Mouse (Mus musculus) C2C12 (cell line): ENCODE results near the gene Gm6993. TPM values are rescaled to one million over a fixed set of nuclear protein-coding genes. Genes with fewer than 3 reads are reported as not detected.
A peak's percentile ranks its signal among the peaks of the same experiment; 100 is the strongest.

Experiments used
- H3K27me3 ChIP-seq: one replicate; pipeline ENCODE4 v1.6.1; 2011; ENCODE audit not compliant: control insufficient read depth, insufficient read depth, insufficient read length
- H3K36me3 ChIP-seq: one replicate; pipeline ENCODE4 v1.6.1; 2011; ENCODE audit not compliant: control insufficient read depth, insufficient read depth
- H3K4me3 ChIP-seq: one replicate; pipeline ENCODE4 v1.5.1; 2011; ENCODE audit warnings: mild to moderate bottlenecking, control low read depth; ENCODE audit not compliant: poor library complexity, insufficient read depth, severe bottlenecking
- H3K79me2 ChIP-seq: one replicate; pipeline ENCODE4 v1.6.1; 2011; ENCODE audit not compliant: control insufficient read depth, insufficient read depth
- H3K79me3 ChIP-seq: one replicate; pipeline ENCODE4 v1.6.1; 2011; ENCODE audit warnings: low read depth, control low read depth
- H3ac ChIP-seq: one replicate; pipeline ENCODE3; 2011; ENCODE audit warnings: low read depth; ENCODE audit not compliant: control insufficient read depth, insufficient read length
- CEBPB ChIP-seq: IDR thresholded peaks from one replicate; pipeline ENCODE4 v1.6.1; 2011; ENCODE audit warnings: low read depth, mild to moderate bottlenecking, control low read depth, moderate library complexity
- CTCF ChIP-seq: IDR thresholded peaks from one replicate; pipeline ENCODE4 v1.5.1; 2011; ENCODE audit not compliant: control insufficient read depth, insufficient read depth, insufficient read length
- FOSL1 ChIP-seq: IDR thresholded peaks from one replicate; pipeline ENCODE4 v1.8.0; 2011; ENCODE audit warnings: mild to moderate bottlenecking, low read length; ENCODE audit not compliant: poor library complexity, insufficient read depth, severe bottlenecking
- MAX ChIP-seq: IDR thresholded peaks from one replicate; pipeline ENCODE4 v1.6.1; 2011; ENCODE audit warnings: mild to moderate bottlenecking, control low read depth
- MYOD1 ChIP-seq: IDR thresholded peaks from one replicate; pipeline ENCODE4 v1.6.1; 2011; ENCODE audit warnings: low read depth; ENCODE audit not compliant: control insufficient read depth, insufficient read length
- MYOG ChIP-seq: IDR thresholded peaks from one replicate; pipeline ENCODE4 v1.6.1; 2011; ENCODE audit not compliant: control insufficient read depth, insufficient read length; ENCODE audit errors: extremely low read depth
- USF1 ChIP-seq: IDR thresholded peaks from one replicate; pipeline ENCODE4 v1.6.1; 2011; ENCODE audit warnings: low read depth, mild to moderate bottlenecking, control low read depth, moderate library complexity
- polyA plus RNA-seq: library from polyadenylated mRNA; unstranded; fragments of >200 nt; fragmentation: generic; extraction: Trizol; gene quantifications from one replicate; pipeline ENCODE4 v1.2.1, GENCODE M21; 2012; ENCODE audit warnings: missing spikeins

Gene Gm6993
- polyA plus RNA-seq, 1 experiment, result not detected

DNA sequence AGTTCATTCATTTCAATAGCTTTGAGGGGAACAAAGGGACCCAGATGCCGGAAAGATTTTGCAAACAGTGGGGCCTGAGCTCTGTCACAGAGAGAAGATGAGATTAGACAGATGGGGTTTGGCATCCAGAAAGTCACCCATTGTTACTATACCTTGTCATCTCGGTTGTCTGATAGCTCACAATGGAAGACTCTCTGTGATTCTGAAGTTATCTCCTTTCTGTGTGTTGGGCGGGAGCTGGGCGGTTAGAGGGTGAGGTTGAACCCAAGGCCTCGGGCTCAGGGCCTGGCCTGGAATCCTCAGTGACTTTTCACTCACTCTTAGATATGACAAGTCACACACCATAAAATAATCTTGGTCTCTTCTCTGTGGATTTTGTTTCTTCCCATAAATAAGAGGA, 30.2 kb downstream of the Gm6993 start:
- H3K79me3 ChIP-seq, result peaks cover 67% of the 10 kb centered on the region
- H3ac ChIP-seq, result peak overlapping the region; percentile 10
- no peaks in the 10 kb centered on the region for H3K27me3 ChIP-seq
- TF ChIP-seq FOSL1, result no peak
- TF ChIP-seq CTCF, result no peak
- TF ChIP-seq MAX, result peak; percentile 0
- no peak overlapping the region for H3K4me3 ChIP-seq
- peaks cover 74% of the 10 kb centered on the region for H3K36me3 ChIP-seq
- H3K79me2 ChIP-seq, result peaks cover 85% of the 10 kb centered on the region

- Histone ChIP-seq H3ac (peak overlapping the region; percentile 34), H3K79me3 (peaks cover 65% of the 10 kb centered on the region), H3K36me3 (peaks cover 81% of the 10 kb centered on the region), H3K4me3 (no peak overlapping the region), H3K27me3 (no peaks in the 10 kb centered on the region), H3K79me2 (peaks cover 85% of the 10 kb centered on the region)
- TF ChIP-seq USF1, result no peak
- TF ChIP-seq MAX, result no peak
- peak; percentile 69 for TF ChIP-seq MYOD1
- no peak for TF ChIP-seq CTCF
- peak; percentile 57 for TF ChIP-seq CEBPB
- peak; percentile 86 for TF ChIP-seq FOSL1
Measured at GRCm38 (mm10) chr12:31271361-31272011, 30.9 kb downstream of the Gm6993 start.

DNA sequence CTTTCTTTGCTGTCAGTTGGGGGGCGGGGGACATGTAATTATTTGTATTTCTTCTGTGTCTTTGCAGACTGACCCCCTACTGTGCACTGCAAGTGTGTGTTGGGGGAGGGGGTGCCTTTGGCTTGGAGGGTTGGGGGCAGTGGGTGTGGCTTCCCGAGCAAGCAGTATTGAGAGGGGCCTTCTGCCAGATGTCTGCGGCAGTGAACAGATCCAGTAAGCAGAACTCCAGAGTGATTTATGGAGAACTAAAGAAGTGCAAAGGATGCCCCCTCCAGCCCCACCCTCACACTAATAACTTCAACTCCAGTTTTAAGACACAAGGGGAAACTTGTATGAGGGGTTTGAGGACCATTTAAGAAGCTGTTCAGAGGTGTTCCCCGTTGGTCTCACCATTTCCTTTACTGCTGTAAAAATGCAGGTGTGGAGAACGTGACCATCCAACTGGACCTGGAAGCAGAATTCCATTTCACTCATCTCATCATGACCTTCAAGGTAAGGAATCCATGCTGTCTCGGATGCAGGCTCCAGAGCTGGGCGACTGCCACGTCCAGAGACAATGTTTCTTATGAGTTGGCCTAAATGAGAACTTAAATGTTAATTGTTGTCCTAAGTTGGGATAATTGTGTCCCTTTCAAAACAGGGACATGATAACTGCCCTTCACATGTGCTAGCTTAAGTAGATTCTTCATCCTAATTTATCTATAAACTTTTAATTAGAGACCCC, 31.6 kb downstream of the Gm6993 start:
- peaks cover 88% of the 10 kb centered on the region for H3K36me3 ChIP-seq

DNA sequence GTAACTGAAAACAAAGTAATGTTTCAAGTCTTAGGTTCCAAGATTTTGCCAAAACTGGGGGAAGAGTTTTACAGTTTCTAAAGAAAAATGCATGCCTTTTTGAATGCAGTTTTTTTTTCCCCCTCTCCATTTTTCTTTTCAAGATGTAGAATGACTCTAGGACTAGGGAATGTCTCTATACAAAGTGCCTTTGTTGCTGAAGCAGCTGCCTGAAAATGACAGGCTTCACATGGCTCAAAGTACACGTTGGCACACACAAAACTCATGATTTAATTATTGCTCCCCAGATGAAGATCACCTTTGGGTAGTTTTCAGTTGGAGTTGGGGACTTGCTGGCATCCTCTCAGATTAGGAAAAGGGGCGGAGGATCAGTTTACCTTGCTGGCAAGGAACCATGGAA, 32.3 kb downstream of the Gm6993 start:
- TF ChIP-seq MAX, result no peak
- no peak for TF ChIP-seq FOSL1
- TF ChIP-seq USF1, result no peak
- TF ChIP-seq MYOD1, result no peak
- no peak for TF ChIP-seq CTCF
- no peak for TF ChIP-seq CEBPB
- TF ChIP-seq MYOG, result no peak
- H3K27me3 ChIP-seq, result no peaks in the 10 kb centered on the region
- H3ac ChIP-seq, result no peak overlapping the region
- H3K4me3 ChIP-seq, result no peak overlapping the region
- H3K36me3 ChIP-seq, result peaks cover 88% of the 10 kb centered on the region
- peaks cover 85% of the 10 kb centered on the region for H3K79me2 ChIP-seq
- peaks cover 62% of the 10 kb centered on the region for H3K79me3 ChIP-seq

More for the DNA sequence above, 31.6 kb downstream of the Gm6993 start:
- Histone ChIP-seq H3K79me2 (peaks cover 85% of the 10 kb centered on the region), H3K27me3 (no peaks in the 10 kb centered on the region), H3K4me3 (no peak overlapping the region), H3K79me3 (peaks cover 65% of the 10 kb centered on the region), H3ac (peak overlapping the region; percentile 34)
- TF ChIP-seq FOSL1 (no peak), CEBPB (no peak), USF1 (no peak), MAX (no peak), MYOD1 (no peak), MYOG (no peak), CTCF (no peak)

DNA sequence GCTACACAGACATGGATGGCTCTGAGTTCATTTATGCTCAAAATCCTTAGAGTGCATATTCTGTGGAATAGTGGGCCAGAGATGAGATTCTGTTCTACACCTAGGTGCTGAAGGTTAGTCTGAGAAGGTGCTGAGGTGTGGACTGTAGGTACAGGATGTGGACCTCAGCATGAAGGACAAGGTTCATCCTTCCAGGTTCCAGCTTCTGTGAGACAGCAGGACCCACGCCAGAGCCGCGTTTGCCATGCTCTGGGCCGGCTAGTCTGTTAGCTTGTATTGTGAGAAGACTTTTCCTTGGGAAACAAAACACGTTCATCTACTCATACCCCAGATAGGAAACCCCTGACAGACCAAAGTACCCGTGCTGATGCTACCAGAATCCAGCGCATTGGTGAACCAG, 33.1 kb downstream of the Gm6993 start:
- TF ChIP-seq CEBPB (no peak), MYOG (no peak)
- Histone ChIP-seq H3K36me3 (peaks cover 88% of the 10 kb centered on the region), H3K4me3 (no peak overlapping the region), H3K79me3 (peaks cover 54% of the 10 kb centered on the region), H3ac (no peak overlapping the region), H3K27me3 (no peaks in the 10 kb centered on the region), H3K79me2 (peaks cover 85% of the 10 kb centered on the region)

GRCm38 (mm10) chr12:31275411-31275810, 34.8 kb downstream of the Gm6993 start:
- H3K79me2 ChIP-seq, result peaks cover 89% of the 10 kb centered on the region
- H3ac ChIP-seq, result no peak overlapping the region
- no peak for TF ChIP-seq FOSL1
- TF ChIP-seq MAX, result no peak
- H3K79me3 ChIP-seq, result peaks cover 56% of the 10 kb centered on the region
- H3K27me3 ChIP-seq, result no peaks in the 10 kb centered on the region
- no peak overlapping the region for H3K4me3 ChIP-seq
- peaks cover 88% of the 10 kb centered on the region for H3K36me3 ChIP-seq
